Mouse (Mus musculus) embryonic facial prominence, embryonic 11.5 days (tissue): ENCODE measurements at regions not wholly inside any gene's neighbourhood (a gene's known extent, or its start where the extent isn't known, plus 50 kb on each side); places are given as distances from the start of the nearest gene placed in this dataset.

ENCODE experiments used
- ATAC-seq: fragments of 200-750 bp; cut with Nextera tagmentation; replicated peaks from 2 replicates; pipeline ENCODE4 v1.8.0; 2017; ENCODE audit warnings: low read depth; ENCODE audit not compliant: insufficient number of reproducible peaks, low FRiP score, low TSS enrichment
- DNase-seq: peaks from one replicate; pipeline ENCODE4 v3.0.0-alpha.2; 2015; ENCODE audit warnings: low spot score
- H3K27ac ChIP-seq: fragments of 300-500 bp; sonication (generic); replicated peaks from 2 replicates; pipeline ENCODE4 v1.5.1; 2014; ENCODE audit warnings: mild to moderate bottlenecking, low read depth, low read length, control low read depth
- H3K27me3 ChIP-seq: fragments of 300-500 bp; sonication (generic); 2 replicates; pipeline ENCODE4 v1.6.1; 2014; ENCODE audit warnings: mild to moderate bottlenecking, low read length, moderate library complexity, mixed read lengths; ENCODE audit not compliant: control insufficient read depth, insufficient read depth
- H3K36me3 ChIP-seq: fragments of 300-500 bp; sonication (generic); replicated peaks from 2 replicates; pipeline ENCODE4 v1.6.1; 2014; ENCODE audit warnings: low read depth, mild to moderate bottlenecking, low read length, moderate library complexity, mixed read lengths; ENCODE audit not compliant: control insufficient read depth, insufficient read depth
- H3K4me1 ChIP-seq: fragments of 300-500 bp; sonication (generic); 2 replicates; pipeline ENCODE4 v1.6.1; 2014; ENCODE audit warnings: low read length, mixed read lengths; ENCODE audit not compliant: control insufficient read depth, insufficient read depth
- H3K4me2 ChIP-seq: fragments of 300-500 bp; sonication (generic); 2 replicates; pipeline ENCODE4 v1.6.1; 2014; ENCODE audit warnings: low read depth, mild to moderate bottlenecking, control low read depth, low read length, moderate library complexity
- H3K4me3 ChIP-seq: fragments of 300-500 bp; sonication (generic); 2 replicates; pipeline ENCODE4 v1.5.1; 2014; ENCODE audit warnings: low read depth, low read length, control low read depth
- H3K9ac ChIP-seq: fragments of 300-500 bp; sonication (generic); replicated peaks from 2 replicates; pipeline ENCODE4 v1.6.1; 2014; ENCODE audit warnings: mild to moderate bottlenecking, control low read depth, low read length
- H3K9me3 ChIP-seq: fragments of 300-500 bp; sonication (generic); replicated peaks from 2 replicates; pipeline ENCODE4 v1.6.1; 2016; ENCODE audit warnings: mild to moderate bottlenecking, low read length, inconsistent platforms, mixed read lengths; ENCODE audit not compliant: control insufficient read depth
- WGBS: fragments of 180-500 bp; shearing (Covaris S2); extraction: QIAGEN DNeasy Blood & Tissue Kit; methylation state at CpG from one replicate; pipeline ENCODE4 v1.1.7; 2014; 5-methylcytosine and 5-hydroxymethylcytosine counted together

DNA sequence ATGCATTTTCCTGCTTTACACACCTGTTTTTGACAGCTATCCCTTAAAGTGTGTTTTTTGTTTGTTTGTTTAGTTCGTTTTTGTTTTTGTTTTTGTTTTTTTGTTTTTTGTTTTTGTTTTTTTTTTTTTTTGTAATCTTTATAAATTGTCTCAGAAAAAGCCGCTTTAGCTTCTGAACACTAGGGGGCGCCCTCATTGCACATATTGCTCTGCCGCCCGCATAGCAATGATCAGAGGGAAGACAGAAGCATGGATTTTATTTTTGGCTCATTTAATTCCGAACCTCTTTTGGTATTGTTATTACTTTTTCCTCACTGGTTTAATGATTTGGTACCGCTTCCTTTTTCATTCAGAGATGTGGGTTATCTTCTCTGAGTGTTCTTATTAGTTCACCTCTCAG, 569.9 kb upstream of the Gm10800 start:
- Histone ChIP-seq H3K9ac (no peak overlapping the region), H3K36me3 (no peaks in the 10 kb centered on the region), H3K9me3 (no peaks in the 10 kb centered on the region), H3K27ac (no peak overlapping the region), H3K27me3 (no peaks in the 10 kb centered on the region), H3K4me3 (no peak overlapping the region), H3K4me2 (no peak overlapping the region), H3K4me1 (no peaks in the 10 kb centered on the region)
- DNase-seq (peak; percentile 73), ATAC-seq (no peak)
- WGBS = 6% methylated on average over 7 of the region's 7 CpGs
